Mouse (Mus musculus) MEL (cell line): ENCODE measurements around the gene Tead2.

ENCODE experiments used
- CHD1 ChIP-seq: IDR thresholded peaks from 2 replicates; pipeline ENCODE4 v1.6.1; 2012; ENCODE audit warnings: low read depth, mild to moderate bottlenecking, inconsistent platforms, low read length, improper control_type of control experiment
- CTCF ChIP-seq, 3 experiments: IDR thresholded peaks in 2 of 3; conservative IDR thresholded peaks in 1 of 3; 2 replicates each; pipeline ENCODE4 v1.5.1; 2011 to 2012; ENCODE audit warnings: low read length in 3 of 3, low read depth in 2 of 3, mild to moderate bottlenecking in 2 of 3, improper control_type of control experiment in 1 of 3, inconsistent platforms in 1 of 3, mixed read lengths in 1 of 3, moderate library complexity in 1 of 3; ENCODE audit not compliant: control insufficient read depth in 1 of 3, insufficient read depth in 1 of 3, poor library complexity in 1 of 3, severe bottlenecking in 1 of 3
- EP300 ChIP-seq, 2 experiments: IDR thresholded peaks; 2 replicates each; pipeline ENCODE4 v1.6.1; 2011; ENCODE audit warnings: improper control_type of control experiment in 2 of 2, low read length in 2 of 2, low read depth in 1 of 2, mild to moderate bottlenecking in 1 of 2
- GATA1 ChIP-seq: IDR thresholded peaks from 2 replicates; pipeline ENCODE4 v1.6.1; 2011; ENCODE audit warnings: low read depth, low read length, improper control_type of control experiment
- HCFC1 ChIP-seq: IDR thresholded peaks from 2 replicates; pipeline ENCODE4 v1.6.1; 2012; ENCODE audit warnings: low read depth, mild to moderate bottlenecking, inconsistent platforms, low read length, improper control_type of control experiment, moderate library complexity
- MYC ChIP-seq: IDR thresholded peaks from 2 replicates; pipeline ENCODE4 v1.6.1; 2011; ENCODE audit warnings: low read depth, mild to moderate bottlenecking, low read length, improper control_type of control experiment, moderate library complexity
- POLR2A ChIP-seq, 2 experiments: IDR thresholded peaks; 2 replicates each; pipeline ENCODE4 v1.6.1; 2011 to 2012; ENCODE audit warnings: low read length in 2 of 2, mild to moderate bottlenecking in 2 of 2, control low read depth in 1 of 2, improper control_type of control experiment in 1 of 2, low read depth in 1 of 2, moderate library complexity in 1 of 2; ENCODE audit not compliant: control insufficient read depth in 1 of 2, insufficient read depth in 1 of 2, poor library complexity in 1 of 2
- POLR2AphosphoS2 ChIP-seq: IDR thresholded peaks from 2 replicates; pipeline ENCODE4 v1.6.1; 2011; ENCODE audit warnings: low read length, improper control_type of control experiment
- SIN3A ChIP-seq: IDR thresholded peaks from 2 replicates; pipeline ENCODE4 v1.6.1; 2012; ENCODE audit warnings: low read length, improper control_type of control experiment, inconsistent platforms
- TCF12 ChIP-seq: IDR thresholded peaks from 2 replicates; pipeline ENCODE4 v1.6.1; 2014; ENCODE audit warnings: low read depth, mild to moderate bottlenecking, inconsistent platforms, low read length, improper control_type of control experiment, moderate library complexity
- USF1 ChIP-seq: IDR thresholded peaks from 2 replicates; pipeline ENCODE4 v1.6.1; 2014; ENCODE audit warnings: low read depth, mild to moderate bottlenecking, inconsistent platforms, low read length, improper control_type of control experiment, moderate library complexity
- ZKSCAN1 ChIP-seq: IDR thresholded peaks from 2 replicates; pipeline ENCODE4 v1.6.1; 2012; ENCODE audit warnings: low read depth, mild to moderate bottlenecking, inconsistent platforms, low read length, improper control_type of control experiment, moderate library complexity

DNA sequence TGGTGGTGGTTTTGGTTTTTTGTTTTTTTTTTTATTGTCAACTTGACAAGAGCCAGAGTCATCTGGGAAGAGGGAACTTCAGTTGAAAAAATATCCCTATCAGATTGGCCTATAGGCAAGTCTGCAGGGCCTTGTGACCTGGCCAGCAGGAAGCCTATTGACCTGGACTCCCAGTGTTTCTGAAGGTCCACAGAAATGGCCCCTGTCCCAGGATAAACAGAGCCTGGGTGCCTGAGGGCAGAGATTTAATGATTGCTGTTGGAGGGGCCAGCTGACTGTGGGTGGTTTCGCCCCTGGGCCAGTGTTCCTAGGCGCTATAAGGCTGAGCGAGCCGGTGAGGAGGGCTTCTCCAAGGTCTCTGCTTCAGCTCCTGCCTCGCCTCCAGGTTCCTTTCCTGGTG lies 1.8 kb upstream of the Tead2 start:
- no peak for TF ChIP-seq POLR2A (IDR thresholded peaks at IDR 0.05; ENCODE audit: control insufficient read depth in 1 of 2, insufficient read depth in 1 of 2, low read depth in 1 of 2, low read length in 2 of 2, poor library complexity in 1 of 2)
- no peak for TF ChIP-seq USF1
- TF ChIP-seq ZKSCAN1, result no peak
- TF ChIP-seq POLR2AphosphoS2, result no peak
- no peak for TF ChIP-seq EP300 (IDR thresholded peaks at IDR 0.05; ENCODE audit: low read depth in 1 of 2, low read length in 2 of 2)
- TF ChIP-seq CTCF (IDR thresholded peaks at IDR 0.05 in 2 of 3, conservative IDR thresholded peaks at IDR 0.05 in 1 of 3; ENCODE audit: control insufficient read depth in 1 of 3, insufficient read depth in 1 of 3, low read depth in 2 of 3, low read length in 3 of 3, poor library complexity in 1 of 3, severe bottlenecking in 1 of 3), result no peak
- TF ChIP-seq SIN3A, result no peak
- no peak for TF ChIP-seq HCFC1
- TF ChIP-seq MYC, result no peak
- TF ChIP-seq CHD1, result no peak
- TF ChIP-seq GATA1, result no peak
- TF ChIP-seq TCF12, result no peak
